Mouse (Mus musculus): Measurements from ENCODE around the gene Actn3.

Actn3 gene

GRCm38 (mm10) chr19:4811909-4812242 is 65.8 kb downstream of the Actn3 start:
- no peak for DNase-seq (ENCODE audit: low spot score in 2 of 2)

All from cerebellum, postnatal 4 days (tissue).